Mouse (Mus musculus): ENCODE measurements at regions not wholly inside any gene's neighbourhood (a gene's known extent, or its start where the extent isn't known, plus 50 kb on each side); places are given as distances from the start of the nearest gene placed in this dataset.

- DNase-seq (ENCODE audit: low spot score), result peak; percentile 86
These were observed 103.1 kb upstream of the Rybp start for GRCm38 (mm10) chr6:100390258-100390910.

DNA sequence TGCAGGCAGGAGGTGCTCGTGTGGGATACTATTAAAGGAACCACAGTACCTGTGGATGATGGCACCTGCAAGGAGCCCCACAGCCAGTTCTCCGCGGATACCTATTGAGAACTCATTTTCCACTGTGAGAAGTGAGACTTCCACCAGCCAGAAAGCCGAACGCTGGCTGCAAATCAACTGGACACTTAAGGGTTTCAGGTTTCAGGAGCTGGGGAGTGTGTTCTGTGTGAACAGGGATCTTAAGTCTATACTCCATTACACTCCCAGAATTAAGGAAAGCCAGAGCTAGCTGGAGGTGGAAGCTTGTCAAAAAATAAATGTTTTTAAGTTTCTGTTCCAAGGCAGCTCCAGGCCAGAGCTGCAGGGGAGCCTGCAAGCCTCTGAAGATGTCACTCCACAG, 99.8 kb upstream of the Rybp start:
- DNase-seq (ENCODE audit: low spot score), result no peak

- no peak for DNase-seq (ENCODE audit: low spot score)
These were observed 98.4 kb upstream of the Rybp start for GRCm38 (mm10) chr6:100385640-100386039.

- no peak for DNase-seq (ENCODE audit: low spot score)
These were observed 93.8 kb upstream of the Rybp start for GRCm38 (mm10) chr6:100381046-100381445.

DNA sequence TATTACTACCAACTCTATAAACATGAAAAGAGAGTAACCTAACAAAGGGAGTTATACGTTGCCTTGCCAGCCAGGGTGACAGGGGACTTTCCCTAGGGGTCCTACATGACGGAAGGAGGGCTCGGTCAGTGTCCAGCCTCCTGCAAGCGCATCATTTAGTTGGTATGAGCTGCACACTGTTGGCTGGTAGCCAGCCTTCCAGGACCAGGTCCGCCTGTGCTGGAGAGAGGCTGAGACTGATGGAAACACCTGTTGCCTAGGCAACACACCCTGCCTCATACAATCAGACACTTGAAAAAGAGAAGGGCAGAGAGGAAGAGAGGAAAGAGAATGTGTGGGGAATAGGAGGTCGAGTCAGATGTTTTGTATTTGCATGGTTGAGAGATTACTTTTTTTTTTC, 93.3 kb upstream of the Rybp start:
- no peak for DNase-seq (ENCODE audit: low spot score)

DNA sequence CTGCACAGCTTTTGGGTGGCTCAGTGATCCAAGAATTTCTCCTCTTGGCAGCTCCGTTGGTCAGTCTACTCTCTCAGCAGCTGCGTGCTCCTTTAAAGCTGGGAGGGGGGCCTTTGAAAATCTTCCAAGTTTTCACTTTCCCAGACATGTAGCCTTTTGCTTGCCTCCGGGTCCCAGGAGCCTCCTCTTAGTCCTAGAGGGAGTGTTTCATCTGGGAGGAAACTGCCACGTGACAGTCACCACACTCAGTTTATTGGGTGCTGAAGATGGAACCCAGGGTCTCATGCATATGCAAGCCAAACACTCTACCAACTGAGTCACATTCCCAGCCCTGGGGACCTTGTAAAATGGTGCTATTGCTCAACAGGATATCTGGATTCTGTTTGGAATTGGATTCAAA, 92.5 kb upstream of the Rybp start:
- no peak for DNase-seq (ENCODE audit: low spot score)

DNA sequence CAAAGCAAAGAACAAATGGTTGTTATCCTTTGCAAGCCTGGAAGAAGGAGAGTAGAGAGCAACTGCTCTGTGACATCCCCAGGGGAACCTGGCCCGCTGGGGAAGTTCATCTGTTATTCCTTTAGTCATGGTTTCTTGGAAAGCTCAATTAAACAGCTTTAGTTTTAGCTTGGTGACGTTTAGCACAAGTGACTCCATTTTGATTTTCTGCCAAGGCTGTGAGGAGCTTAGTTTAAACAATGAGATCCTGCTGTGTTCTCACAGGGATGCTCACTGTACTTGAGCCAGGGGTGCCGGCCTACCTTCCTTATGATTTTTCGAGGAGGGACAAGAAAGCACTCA, 91.2 kb upstream of the Rybp start:
- no peak for DNase-seq (ENCODE audit: low spot score)

DNA sequence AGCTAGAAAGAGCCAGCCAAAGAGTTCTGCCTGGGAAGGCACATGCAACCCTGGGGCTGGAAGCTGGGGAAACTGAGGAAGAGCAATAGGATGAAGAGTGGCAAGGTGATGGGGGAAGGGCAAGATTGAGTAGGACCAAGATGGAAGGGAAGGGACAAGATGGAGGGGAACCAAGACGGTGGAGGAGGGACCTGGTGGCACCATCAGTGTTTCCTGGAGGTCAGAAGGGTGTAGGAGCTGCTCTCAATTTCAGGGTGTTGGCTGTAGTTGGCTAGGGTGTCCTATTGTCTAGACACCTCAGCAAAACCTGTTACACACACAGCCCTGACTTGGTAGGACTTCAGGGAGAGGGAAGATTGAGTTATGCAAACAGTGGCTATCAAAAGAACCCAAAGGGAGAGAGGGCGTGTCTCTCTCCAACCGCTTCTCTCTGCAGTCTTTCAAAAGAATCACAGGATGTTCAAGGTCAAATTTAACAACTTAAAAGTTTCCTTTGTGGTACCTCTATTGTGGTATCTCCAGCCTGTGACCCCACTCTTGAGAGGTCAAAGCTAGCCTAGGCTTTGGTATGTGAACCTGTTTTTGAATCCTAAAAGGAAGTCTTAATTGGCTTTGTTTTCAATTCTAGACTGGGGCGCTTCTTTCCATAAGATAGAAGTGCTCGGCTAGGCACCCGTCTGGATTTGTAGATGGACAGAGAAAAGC, 90.7 kb upstream of the Rybp start:
- DNase-seq (ENCODE audit: low spot score), result no peak

DNA sequence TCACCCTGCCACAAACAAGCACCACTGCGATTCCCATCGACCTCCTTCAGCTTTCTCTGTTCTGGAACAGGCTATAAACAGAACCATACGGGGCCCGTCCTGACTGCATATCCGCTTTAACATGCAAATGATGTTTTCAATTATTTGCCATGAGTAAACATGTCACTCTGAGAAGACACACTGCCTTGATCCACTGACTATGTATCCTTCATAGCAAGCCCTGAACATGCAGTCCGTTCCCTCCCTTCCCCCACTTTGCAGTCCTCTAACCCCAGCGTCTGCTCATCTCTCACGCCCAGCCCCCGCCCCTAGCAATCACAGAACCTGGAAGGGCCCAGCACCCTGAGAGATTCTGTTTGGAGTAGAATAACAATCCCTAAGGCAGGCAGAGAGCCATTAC, 89.4 kb upstream of the Rybp start:
- DNase-seq (ENCODE audit: low spot score), result no peak

DNA sequence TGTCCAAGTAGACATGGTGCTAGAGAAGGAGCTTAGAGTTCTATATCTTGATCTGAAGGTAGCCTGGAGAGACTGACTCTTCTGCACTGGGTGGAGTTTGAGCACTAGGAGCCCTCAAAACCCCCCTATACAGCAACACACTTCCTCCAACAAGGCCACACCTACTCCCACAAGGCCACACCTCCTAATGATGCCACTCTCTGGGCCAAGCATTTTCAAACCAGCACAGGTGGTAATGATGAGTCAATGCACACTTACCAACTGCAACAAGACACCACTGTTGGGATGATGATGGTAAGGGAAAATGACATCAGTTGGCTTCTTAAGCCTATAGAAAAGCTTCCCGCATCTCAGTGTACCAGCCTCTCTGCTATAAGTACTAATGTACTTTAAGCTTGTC, 83.5 kb upstream of the Rybp start:
- DNase-seq (ENCODE audit: low spot score), result no peak

DNA sequence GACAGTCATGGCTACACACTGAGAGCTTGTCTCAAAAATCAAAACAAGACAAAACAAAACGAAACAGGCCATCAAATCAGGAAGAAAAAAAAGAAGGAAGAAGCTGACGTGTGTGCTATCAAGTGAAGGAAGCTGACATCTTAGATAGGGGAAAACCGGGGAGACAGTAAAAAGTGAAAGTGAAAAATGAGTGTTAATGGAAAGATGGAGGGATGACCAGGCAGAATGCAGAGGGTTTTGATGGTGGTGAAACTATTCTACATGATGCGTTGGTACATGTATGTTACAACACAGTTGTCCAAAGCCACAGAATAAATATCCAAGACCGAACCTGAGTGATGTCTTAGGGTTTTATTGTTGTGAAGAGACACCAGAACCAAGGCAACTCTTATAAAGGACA, 83.1 kb upstream of the Rybp start:
- DNase-seq (ENCODE audit: low spot score), result no peak

DNA sequence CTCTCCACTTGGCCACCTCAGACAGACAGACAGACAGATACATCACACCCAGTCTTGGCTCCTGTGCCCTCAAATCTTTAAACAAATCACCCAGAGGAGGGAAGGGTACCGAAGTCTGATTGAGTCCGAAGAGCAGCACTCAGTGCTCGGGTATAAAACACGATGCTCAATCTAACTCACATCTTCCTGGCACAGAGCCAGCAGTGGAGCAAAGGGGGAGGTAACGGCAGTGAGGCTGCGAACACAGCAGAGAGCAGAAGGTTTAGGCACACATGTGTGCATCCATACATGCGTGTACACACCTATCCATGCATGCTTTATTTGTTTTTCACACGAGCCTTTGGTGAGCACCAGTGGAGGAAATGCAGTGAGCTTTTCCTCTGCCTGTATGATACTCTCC, 78.9 kb upstream of the Rybp start:
- DNase-seq (ENCODE audit: low spot score), result no peak

GRCm38 (mm10) chr6:100365791-100366190, 78.5 kb upstream of the Rybp start:
- no peak for DNase-seq (ENCODE audit: low spot score)

DNA sequence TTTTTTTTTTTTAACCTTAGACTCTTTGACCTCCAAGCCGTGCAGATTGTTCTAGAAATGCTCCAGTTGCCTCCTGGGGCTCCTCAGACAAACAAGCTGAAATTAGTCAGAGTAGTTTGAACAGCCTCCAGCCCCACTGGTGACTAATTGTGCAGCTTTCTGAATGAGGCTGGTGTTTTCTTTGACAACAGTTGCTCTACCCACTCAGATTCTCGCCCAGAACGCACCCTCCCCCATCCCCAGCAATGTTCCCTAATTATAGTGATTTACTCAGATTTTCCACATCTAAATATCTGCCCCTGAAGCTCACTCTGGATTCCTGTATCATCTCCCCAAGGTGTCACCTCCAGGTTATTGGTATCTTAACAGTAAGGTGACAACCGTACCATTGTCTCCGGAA, 76.4 kb upstream of the Rybp start:
- DNase-seq (ENCODE audit: low spot score), result no peak

DNA sequence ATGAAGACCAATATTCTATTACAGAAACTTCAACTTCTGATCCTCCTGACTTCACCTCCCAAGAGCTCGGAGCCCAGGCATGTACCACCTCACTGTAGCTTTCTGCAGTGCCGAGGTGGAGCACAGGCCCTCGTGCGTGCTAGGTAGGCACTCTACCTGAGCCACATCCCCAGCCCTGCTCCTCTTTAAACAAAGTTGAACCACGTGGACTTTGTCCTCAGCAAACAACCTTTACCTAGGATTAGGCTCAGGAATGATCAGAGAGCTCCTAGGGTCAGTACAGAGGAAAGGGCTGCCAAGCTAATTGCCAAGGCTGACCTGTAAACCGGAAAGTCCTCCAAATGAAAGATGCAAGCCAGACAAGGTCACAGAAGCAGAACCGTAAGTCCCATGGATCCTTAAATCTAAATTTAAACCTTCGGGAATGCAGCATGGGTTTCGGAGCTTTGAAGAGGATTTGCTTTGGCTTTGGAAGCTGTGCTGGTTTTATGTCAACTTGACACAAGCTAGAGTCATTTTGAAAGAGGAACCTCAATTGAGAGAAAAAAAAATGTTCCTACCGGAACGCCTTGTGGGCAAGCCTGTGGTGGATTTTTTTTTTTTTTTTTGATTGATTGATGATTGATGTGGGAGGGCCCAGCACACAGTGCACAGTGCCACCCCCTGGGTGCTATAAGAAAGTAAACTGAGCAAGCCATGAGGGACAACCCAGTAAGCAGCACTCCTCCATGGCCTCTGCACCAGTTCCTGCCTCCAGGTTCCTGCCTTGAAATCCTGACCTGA, 69.5 kb upstream of the Rybp start:
- DNase-seq (ENCODE audit: low spot score), result no peak

GRCm38 (mm10) chr6:100355858-100356257, 68.6 kb upstream of the Rybp start:
- DNase-seq (ENCODE audit: low spot score), result no peak

DNA sequence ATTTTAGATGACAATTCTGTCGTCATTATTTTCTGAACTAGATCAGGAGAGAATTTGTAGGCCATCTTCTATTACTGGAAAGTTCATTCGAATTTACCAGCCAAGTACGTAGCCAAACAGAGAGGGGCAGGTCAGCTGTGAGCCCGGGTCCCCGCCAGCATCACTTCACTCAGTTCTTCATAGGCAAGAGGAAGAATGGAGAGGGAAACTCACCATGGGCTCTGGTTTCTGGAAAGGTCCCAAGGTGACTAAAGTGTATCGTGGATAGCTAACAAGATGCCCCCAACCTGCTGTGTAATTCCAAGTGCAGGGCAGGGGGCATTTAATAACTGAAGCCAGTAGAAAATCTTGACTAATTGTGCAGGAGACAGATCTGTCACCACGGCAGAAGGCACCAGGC, 60.2 kb upstream of the Rybp start:
- no peak for DNase-seq (ENCODE audit: low spot score)

DNA sequence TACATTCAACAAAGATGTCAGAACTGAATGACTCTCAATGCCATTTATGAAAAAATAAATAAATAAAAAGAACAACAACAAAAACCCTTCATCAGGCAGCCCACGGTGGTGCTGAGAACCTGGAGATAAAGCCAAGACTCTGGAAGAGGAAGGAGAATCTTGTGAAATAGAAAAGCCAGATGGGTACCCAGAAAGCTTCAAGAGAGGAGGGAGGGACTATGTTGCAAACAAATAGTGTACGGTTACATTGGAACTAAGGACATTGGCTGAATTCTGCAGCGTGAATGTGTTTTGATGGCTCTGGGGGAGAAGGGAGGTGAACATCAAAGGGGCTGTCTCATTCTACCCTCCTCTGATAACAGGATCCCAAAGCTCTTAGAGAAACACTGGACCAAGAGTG, 57.8 kb upstream of the Rybp start:
- DNase-seq (ENCODE audit: low spot score), result no peak

GRCm38 (mm10) chr6:100341305-100342290, 54.3 kb upstream of the Rybp start:
- no peak for DNase-seq (ENCODE audit: low spot score)

- DNase-seq (ENCODE audit: low spot score), result no peak
These were observed 51.0 kb upstream of the Rybp start for GRCm38 (mm10) chr6:100338291-100338690.
